Comparison of ENCODE assay signal across 10 mouse cellular contexts in the genomic region with DNA sequence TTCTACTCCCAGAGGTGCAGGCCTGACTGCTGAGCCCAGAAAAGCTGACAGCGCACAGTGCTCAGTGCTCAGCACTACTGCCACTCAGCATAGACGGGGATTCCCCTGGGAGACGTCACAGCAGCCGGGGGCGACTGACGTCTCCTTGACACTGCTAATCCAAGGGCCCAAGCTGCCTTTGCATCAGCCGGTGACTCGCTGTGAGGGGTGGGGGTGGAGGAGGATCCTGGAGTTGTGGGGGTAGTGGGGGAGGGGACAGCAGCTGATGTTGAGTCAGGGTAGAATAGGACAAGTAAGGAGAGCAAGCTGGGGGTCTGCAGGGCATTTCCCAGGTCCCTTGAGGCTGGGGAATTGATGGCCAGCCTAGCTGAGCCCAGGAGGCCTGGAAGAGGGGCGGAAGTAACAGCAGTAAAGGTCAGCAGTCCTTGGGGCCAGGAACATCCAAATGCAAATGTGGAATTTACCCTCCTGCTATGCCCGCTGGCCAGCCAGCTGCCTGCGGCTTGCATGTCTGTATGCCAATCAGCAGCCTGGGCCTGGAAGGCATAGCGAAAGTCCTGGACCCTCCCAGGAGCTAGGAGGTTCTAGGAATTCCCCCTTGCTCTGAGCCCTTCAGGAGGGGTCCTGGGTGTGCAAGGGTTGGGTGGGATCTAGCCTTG. TPM values are rescaled to one million over a fixed set of nuclear protein-coding genes. Genes with fewer than 3 reads are reported as not detected.
DNase-seq lines count a peak whose midpoint lies in the region; ATAC-seq lines count a peak whose summit lies in the region.
"Had no signal": no experiment of that assay in that cellular context is flagged by ENCODE, and none has a peak within 500 bp of the region (broad histone marks: within the 10 kb centered on the region; RNA-seq: fewer than 3 reads in every experiment).

No protein-coding gene starts in this region.

- H3K4me2 ChIP-seq in hindbrain, embryonic 11.5 days (replicated peaks; ENCODE audit: low read depth, low read length) = no peak overlapping the region
- H3K4me2 ChIP-seq in neural tube, embryonic 14.5 days (ENCODE audit: low read depth, low read length) = no peak overlapping the region
- H3K4me2 ChIP-seq: liver, embryonic 15.5 days had no signal

- H3K9ac ChIP-seq in hindbrain, embryonic 11.5 days (ENCODE audit: low read depth, low read length) = no peak overlapping the region
- no peak overlapping the region for H3K9ac ChIP-seq in neural tube, embryonic 14.5 days (replicated peaks; ENCODE audit: low read depth, low read length)
- H3K9ac ChIP-seq: liver, embryonic 15.5 days had no signal

- peak overlapping the region; percentile 11; the same call in 1 of the 2 replicates for H3K27ac ChIP-seq in hindbrain, embryonic 11.5 days (ENCODE audit: low read depth, low read length)
- no peak overlapping the region for H3K27ac ChIP-seq in neural tube, embryonic 14.5 days (ENCODE audit: low read depth, low read length)
- H3K27ac ChIP-seq: liver, embryonic 15.5 days had no signal

- peak; percentile 30 for DNase-seq in Muller cell, postnatal 12 days (ENCODE audit: inconsistent ontology term)
- peak; percentile 65 for DNase-seq in brain, adult 2 months (ENCODE audit: low read depth, low spot score)
- DNase-seq in hindbrain, embryonic 11.5 days (ENCODE audit: low spot score) = peak; percentile 65
- no peak for DNase-seq in thymus, adult 18-20 months
- no peak for DNase-seq in thymus, postnatal 25 days
- no peak for DNase-seq in urinary bladder, postnatal 25 days (ENCODE audit: low spot score)
- DNase-seq: heart, postnatal 36 days; layer of hippocampus, adult 9-11 months had no signal

- H3K27me3 ChIP-seq in hindbrain, embryonic 11.5 days (ENCODE audit: control insufficient read depth, insufficient read depth, low read length) = no peaks in the 10 kb centered on the region
- no peaks in the 10 kb centered on the region for H3K27me3 ChIP-seq in neural tube, embryonic 14.5 days (ENCODE audit: control insufficient read depth, insufficient read depth, low read length)

- no peaks in the 10 kb centered on the region for H3K9me3 ChIP-seq in hindbrain, embryonic 11.5 days (ENCODE audit: control insufficient read depth, low read length)
- H3K9me3 ChIP-seq in neural tube, embryonic 14.5 days (ENCODE audit: control insufficient read depth, low read length) = no peaks in the 10 kb centered on the region
- H3K9me3 ChIP-seq: liver, embryonic 15.5 days had no signal

- ATAC-seq in hindbrain, embryonic 11.5 days (ENCODE audit: low FRiP score) = peak; percentile 79
- ATAC-seq in neural tube, embryonic 14.5 days (ENCODE audit: low read depth) = peak; percentile 42; the same call in 1 of the 2 replicates

- no peaks in the 10 kb centered on the region for H3K36me3 ChIP-seq in hindbrain, embryonic 11.5 days (ENCODE audit: control insufficient read depth, insufficient read depth, low read length)
- no peaks in the 10 kb centered on the region for H3K36me3 ChIP-seq in neural tube, embryonic 14.5 days (ENCODE audit: control insufficient read depth, insufficient read depth, low read length)
- H3K36me3 ChIP-seq: liver, embryonic 15.5 days had no signal

- H3K4me3 ChIP-seq in hindbrain, embryonic 11.5 days (ENCODE audit: low read depth, low read length) = no peak overlapping the region
- no peak overlapping the region for H3K4me3 ChIP-seq in neural tube, embryonic 14.5 days (ENCODE audit: low read depth, low read length)
- H3K4me3 ChIP-seq: liver, embryonic 15.5 days had no signal

- WGBS in hindbrain, embryonic 11.5 days = 5% methylated on average over 12 of the region's 12 CpGs
- WGBS in neural tube, embryonic 14.5 days = 5% methylated on average over 12 of the region's 12 CpGs

- H3K4me1 ChIP-seq in hindbrain, embryonic 11.5 days (replicated peaks; ENCODE audit: control insufficient read depth, insufficient read depth, low read length) = peaks cover 7% of the 10 kb centered on the region; the same call in 1 of the 2 replicates
- no peaks in the 10 kb centered on the region for H3K4me1 ChIP-seq in neural tube, embryonic 14.5 days (ENCODE audit: control insufficient read depth, insufficient read depth, low read length)
- H3K4me1 ChIP-seq: liver, embryonic 15.5 days had no signal

RNA-seq across cellular contexts. Expression of gene Syt7, which starts 31.9 kb away (rescaled TPM):
- polyA plus RNA-seq in hindbrain, embryonic 11.5 days (2014; fragmentation: Nextera tagmentation; extraction: Ambion mirVana) = 2.1 and 2.4 TPM in 2 replicates
- polyA plus RNA-seq in neural tube, embryonic 14.5 days (2014; fragmentation: Nextera tagmentation; extraction: Ambion mirVana) = 11.4 and 15.5 TPM in 2 replicates

RNA-seq across cellular contexts. Expression of gene Dagla, which starts 52.3 kb away (rescaled TPM):
- 1.5 and 1.8 TPM in 2 replicates for polyA plus RNA-seq in hindbrain, embryonic 11.5 days (2014; fragmentation: Nextera tagmentation; extraction: Ambion mirVana)
- 7.8 and 8.9 TPM in 2 replicates for polyA plus RNA-seq in neural tube, embryonic 14.5 days (2014; fragmentation: Nextera tagmentation; extraction: Ambion mirVana)

Comparison
In these comparisons a context has a peak if more than half of its experiments do, and no peak if none do; other contexts are left out.
1. DNase-seq: peak in Muller cell, postnatal 12 days (single experiment), brain, adult 2 months (single experiment) and hindbrain, embryonic 11.5 days (single experiment); none in thymus, adult 18-20 months (0 of 2), thymus, postnatal 25 days (single experiment) and urinary bladder, postnatal 25 days (single experiment).